Mouse (Mus musculus) embryo, embryonic 11 days (tissue): Measurements from ENCODE around the gene Tapbpl.
A peak's percentile ranks its signal among the peaks of the same experiment; 100 is the strongest.
"Not testable (repeated sequence)": the region's sequence is repeated elsewhere in the genome, so short reads cannot be mapped to it uniquely, and the experiment has no call there.

Experiments
- DNase-seq: peaks from one replicate; pipeline ENCODE4 v3.0.0-alpha.2; 2015

Tapbpl gene

DNA sequence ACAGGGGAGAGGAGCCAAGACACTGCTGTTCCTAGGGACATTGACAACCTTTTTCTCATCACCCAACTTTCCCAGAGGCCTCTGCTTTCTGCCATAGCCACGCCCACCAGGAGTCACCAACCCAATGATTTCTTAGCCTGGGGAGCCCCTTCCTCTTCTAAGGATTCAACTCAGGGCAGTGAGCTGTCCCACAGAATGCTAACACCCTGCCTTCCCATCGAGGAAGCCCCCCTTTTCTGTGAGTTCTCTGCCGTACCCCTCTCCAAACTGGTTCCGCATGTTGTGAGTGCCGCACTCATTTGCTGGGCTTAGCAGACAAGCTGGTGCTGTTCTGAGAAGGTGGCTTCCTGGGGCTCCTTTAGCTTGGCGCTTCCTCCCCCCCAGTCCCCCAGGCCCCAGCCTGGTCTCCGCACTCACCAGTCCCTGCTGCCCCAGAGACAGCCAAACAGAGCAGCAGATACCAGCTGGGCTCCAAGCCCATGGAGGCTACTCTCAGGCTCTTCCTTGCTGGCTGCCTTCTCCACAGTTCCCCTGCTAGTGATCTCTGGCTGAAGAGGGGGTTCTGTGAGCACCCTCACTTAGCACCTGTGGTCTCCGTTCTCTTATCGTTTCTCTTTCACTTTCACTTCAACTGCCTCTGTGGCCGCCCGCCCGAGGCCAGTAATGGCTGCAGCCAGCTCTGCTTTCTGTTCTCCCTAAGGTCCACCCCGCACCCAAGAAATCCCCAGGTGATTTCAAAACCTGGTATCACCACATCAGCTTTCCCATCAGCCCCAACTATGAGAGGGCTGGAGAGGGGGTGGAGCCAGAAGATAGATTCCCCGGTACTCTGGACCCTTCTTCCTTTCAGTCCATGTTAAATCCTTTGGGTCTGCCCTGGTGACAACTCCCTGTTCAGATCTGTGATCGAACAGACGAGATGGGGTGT is at the start of gene Tapbpl:
Gene Tapbpl, minus strand, starts transcription at position 744 of the 928 bp plus-strand sequence.
- DNase-seq, result peak; percentile 76

- no peak for DNase-seq
Observed at GRCm38 (mm10) chr6:125279729-125280128, 48.1 kb upstream of the Tapbpl start.

- peak; percentile 45 for DNase-seq
Observed at GRCm38 (mm10) chr6:125274841-125275563, 43.3 kb upstream of the Tapbpl start.

DNA sequence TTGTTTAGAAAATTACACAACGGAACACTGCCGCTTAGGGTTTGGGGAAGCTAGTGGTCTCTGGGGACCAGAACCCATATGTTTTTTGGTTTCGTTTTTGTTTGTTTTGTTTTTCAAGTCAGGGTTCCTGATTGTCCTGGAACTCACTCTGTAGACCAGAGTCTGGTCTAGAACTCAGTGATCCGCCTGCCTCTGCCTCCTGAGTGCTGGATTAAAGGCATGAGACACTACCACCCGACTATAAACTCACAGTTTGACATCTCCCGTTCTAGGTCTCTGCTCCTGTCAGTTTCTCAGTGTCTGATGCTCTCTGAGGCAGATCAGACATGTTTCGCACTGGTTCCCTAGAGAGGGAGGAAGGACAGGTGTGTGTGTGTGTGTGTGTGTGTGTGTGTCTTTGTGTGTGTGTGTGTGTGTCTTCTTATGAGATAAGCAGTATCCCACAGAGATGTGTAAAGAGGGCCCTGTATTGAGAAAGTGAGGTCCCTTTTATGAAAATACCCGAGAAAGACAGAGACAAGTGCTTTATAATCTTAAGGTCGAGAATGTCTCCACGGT is 40.6 kb upstream of the Tapbpl start:
- DNase-seq, result no peak

GRCm38 (mm10) chr6:125271455-125272227 is 40.0 kb upstream of the Tapbpl start:
- peak; percentile 88 for DNase-seq

DNA sequence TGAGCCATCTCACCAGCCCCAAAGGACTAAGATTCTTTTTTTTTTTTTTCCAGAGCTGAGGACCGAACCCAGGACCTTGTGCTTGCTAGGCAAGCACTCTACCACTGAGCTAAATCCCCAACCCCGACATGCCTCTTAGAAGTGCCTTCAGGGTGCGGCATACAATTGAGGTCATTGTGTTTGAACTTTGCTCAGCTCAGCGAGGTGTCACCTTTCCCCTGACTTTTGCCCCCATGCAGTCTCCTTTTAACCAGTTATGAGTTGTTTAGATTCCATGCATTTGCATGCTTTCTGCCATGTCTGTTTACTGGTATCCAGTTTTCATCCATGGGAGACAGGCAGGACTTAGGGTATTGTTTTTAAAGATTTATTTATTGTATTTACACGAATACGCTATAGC is 37.1 kb upstream of the Tapbpl start:
- DNase-seq, result no peak

- DNase-seq, result no peak
Observed at GRCm38 (mm10) chr6:125267469-125267868, 35.8 kb upstream of the Tapbpl start.

DNA sequence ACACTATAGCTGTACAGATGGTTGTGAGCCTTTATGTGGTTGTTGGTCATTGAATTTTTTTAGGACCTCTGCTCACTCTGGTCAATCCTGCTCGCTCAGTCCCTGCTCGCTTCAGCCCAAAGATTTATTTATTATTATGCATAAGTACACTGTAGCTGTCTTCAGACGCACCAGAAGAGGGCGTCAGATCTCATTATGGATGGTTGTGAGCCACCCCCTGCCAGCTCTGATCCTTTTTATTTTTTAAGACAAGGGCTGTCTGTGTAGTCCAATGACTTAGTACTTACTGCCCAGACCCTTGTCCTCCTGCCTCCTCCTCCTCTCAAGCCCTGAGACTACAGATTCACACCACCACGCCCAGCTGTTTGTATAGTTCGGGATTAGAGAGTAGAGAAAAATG is 34.9 kb upstream of the Tapbpl start:
- DNase-seq, result not testable (repeated sequence)

DNA sequence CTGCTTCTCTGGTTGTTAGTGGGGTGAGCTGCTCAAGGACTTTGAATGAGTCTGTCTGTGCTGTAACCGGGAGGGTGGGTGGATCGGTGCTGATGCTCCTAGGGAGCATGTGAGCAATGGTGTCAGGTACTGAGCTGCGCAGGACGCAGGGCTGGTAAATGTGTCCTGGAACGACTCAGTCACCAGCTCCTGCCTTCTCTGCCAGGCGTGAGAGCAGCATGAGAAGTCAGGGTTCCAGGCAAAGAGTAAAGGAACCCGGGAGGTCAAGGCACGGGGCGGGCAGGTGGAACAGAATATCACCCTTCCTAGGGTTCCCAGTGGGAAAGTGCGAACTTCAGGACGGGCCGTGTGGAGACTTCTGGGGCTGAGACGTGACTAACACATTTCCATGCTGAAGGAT is 34.4 kb upstream of the Tapbpl start:
- DNase-seq, result no peak

DNA sequence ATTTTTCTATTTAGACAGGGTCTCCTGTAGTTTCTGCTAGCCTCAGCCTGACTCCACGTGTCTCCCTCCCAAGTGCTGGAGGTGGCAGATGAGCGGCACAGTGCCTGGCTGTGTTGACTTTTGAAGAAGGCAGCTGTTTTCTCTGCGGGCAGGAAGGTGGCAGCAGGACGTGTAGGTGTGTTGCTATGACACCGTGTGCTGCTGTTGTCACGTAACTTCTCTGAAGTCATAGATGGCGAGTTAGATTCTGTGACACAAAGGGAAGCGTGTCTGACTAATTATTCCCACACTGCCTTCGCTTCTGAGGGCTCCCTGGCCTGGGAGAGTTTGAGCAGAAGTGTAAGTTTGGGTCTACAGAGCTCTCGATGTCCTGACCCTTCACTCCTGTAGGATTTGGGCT is 33.6 kb upstream of the Tapbpl start:
- no peak for DNase-seq

- no peak for DNase-seq
Observed at GRCm38 (mm10) chr6:125264219-125264618, 32.6 kb upstream of the Tapbpl start.

- no peak for DNase-seq
Observed at GRCm38 (mm10) chr6:125260006-125260555, 28.4 kb upstream of the Tapbpl start.

GRCm38 (mm10) chr6:125256222-125256966 is 24.7 kb upstream of the Tapbpl start:
- no peak for DNase-seq

DNA sequence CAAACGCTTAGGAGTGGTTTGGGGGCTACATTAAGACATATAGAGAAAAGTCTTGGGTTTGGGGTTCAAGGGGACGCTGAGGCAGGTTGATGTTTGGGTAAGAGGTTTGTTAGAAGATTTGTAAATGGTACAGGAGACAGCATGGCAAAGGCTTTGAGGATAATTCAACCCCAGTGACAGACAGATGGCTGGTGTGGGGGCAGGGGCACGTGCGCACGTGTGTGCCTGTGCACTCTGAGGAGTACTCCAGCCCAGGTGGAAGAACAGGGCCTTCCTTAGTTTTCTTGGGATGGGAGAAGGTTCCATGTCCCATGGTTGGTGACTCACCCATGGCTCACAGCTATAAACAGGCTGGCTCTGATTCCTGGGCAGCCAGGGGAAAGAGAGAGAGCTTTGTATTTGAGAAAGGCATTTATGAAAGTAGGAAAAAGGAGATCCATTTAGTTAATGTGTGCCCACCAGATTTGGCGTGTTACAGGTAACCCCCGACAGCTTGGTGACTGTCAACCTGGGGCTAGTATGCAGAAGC is 23.9 kb upstream of the Tapbpl start:
- no peak for DNase-seq

GRCm38 (mm10) chr6:125253863-125254715 is 22.4 kb upstream of the Tapbpl start:
- no peak for DNase-seq

- DNase-seq, result no peak
Observed at GRCm38 (mm10) chr6:125252711-125253110, 21.1 kb upstream of the Tapbpl start.

- DNase-seq, result no peak
Observed at GRCm38 (mm10) chr6:125252285-125252684, 20.6 kb upstream of the Tapbpl start.

DNA sequence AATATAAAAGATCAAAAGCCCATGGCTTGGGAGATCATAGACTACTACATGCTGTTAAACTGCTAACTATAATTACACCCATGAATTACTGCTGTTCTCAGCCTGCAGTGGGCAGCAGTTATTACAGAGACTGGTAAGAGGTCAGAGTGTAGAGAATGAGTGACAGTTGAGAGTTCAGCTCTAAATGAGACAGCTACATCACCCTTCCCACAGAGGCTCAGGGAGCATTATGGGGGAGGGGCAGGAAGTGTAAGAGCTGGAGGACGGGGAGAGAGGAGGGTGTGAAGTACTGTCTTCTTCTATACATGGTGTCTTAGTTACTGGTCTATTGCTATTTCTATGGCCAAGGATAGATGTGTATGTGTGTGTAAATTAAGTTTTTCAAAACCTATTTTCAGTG is 12.9 kb upstream of the Tapbpl start:
- no peak for DNase-seq

GRCm38 (mm10) chr6:125241566-125241965 is 9.9 kb upstream of the Tapbpl start:
- DNase-seq, result no peak

DNA sequence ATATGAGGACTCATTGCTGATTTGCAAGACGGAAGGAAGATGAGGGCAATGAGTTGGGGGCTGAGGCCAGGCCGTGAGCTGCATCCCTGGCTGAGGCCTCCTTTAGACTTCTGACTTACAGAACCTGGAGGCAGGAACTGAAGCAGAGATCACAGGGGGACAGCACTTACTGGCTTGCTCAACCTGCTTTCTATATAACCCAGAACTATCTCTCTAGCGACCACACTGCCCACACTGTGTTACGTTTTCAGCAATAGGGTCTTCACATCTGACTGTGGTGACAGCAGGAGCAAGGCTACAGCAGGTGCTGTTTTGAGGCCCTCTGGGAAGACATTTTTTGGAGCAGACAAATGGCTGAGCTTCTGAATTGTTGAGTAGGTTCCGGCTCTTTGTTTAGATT is 9.0 kb upstream of the Tapbpl start:
- no peak for DNase-seq

DNA sequence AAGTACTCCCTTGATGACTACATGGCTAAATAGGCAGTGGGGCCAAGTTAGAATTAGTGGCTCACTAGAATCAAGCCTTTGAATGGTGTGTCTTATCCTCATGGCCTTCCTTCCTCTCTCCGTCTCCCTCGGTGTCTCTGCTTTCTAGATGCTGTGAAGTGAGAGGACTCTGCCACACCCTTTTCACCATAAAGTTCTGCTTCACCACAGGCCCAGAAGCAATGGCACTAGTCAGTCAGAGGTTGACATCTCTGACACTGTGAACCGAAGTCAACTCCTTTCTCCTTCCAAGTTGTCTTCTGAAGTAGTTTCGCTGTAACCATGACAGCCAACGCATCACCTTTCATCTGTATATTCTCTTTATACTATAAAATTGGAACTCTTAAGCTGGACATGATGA is 7.9 kb upstream of the Tapbpl start:
- no peak for DNase-seq
